Mouse (Mus musculus) heart, adult 10 weeks (tissue): ENCODE measurements around the gene Cacfd1. TPM values are rescaled to one million over a fixed set of nuclear protein-coding genes. Genes with fewer than 3 reads are reported as not detected.

Experiments used
- polyA plus RNA-seq: library from polyadenylated mRNA; stranded (reverse); fragments of 350-450 nt; fragmentation: Illumina TruSeq; extraction: RNeasy Lipid Tissue Mini Kit (QIAGEN cat#74804); gene quantifications from one replicate; pipeline ENCODE4 v1.2.3, GENCODE M21; 2014; ENCODE audit warnings: low read depth, low replicate concordance

Gene Cacfd1
- polyA plus RNA-seq = 43.6 TPM

DNA sequence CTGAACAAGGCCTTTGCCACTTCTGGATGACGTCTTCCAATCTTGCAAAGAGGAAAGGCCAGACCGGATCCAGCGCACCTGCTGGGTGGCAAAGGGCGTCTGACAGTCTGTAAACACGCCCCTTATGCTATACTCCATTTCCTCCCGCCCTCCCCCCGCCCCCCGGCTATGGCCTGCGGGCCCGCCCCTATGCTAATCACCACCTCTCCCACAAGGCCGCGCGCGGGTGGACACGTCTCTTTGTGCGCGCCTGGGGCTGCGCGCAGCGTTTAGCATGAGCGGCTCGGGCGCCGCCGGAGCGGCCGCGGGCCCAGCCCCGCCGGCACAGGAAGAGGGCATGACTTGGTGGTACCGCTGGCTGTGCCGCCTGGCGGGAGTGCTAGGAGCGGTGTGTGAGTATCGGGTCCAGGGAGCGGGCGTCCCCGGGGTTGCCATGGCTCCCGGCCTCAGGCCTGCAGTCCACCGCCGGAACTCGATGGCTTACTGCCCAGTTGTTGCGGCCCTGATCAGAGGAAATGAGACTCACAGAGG, at the start of gene Cacfd1:
TSS of gene Cacfd1 (plus strand) at position 213 of the 531 bp plus-strand sequence.

DNA sequence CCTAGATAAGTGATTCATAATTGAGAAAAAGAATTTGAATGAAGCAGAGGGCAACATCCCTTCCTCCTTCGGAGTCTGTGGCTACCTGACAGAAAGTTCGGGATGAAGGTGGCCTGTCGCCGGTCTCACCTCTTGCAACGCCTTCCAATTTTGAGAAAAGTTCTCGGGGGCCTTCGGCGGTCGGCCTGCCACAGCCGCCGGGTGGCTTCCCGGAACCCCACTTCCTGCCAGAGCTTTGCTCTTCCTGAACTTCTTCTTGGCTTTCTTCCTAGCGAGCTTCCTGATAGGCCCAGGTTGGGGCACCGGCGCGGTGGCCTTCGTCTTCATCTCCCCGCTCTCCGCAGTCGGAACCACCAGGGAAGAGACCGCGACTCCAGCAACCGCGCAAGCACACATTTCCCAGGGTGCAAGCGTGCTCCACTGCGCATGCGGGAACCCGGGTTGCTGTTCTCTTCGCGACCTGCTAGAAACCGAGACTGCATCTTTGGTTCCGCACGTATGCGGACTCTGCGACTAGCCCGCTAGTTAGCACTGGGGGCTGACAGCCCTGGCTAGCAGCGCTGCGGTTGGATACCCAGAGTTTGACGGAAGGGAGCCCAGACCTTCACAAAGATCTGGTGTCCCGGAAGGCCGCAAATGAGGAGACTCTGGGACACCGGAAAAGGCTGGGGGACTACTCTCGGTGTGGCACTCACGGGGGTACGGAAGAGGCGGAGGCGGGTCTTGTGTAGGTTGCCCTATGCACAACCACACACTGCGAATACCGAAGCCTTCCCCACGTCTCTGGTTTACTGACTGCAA, 45.6 kb upstream of the Cacfd1 start, which contains the start of gene Rexo4:
TSS of gene Rexo4 (minus strand) at position 464 of the 801 bp plus-strand sequence.

DNA sequence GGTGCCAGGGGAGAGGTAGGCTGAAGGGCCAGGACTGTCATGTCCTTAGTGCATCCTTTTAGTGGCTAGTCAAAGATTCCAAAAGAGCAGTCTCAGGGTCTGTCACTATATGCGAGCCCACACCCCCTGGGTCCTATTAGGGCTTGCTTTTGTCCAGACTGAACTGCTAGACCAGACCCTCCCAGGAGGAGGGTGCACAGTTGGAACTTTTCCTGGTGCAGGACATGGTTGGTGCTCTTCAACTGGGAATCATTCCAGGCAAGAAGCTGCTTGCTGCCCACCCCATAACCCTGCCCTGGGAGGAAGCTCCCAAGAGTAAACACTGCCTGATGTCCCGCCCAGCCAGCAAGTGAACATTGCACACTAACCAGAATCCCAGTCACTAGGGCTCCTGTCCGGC, 36.6 kb upstream of the Cacfd1 start, which contains the start of gene Adamts13:
TSS of gene Adamts13 (plus strand) at position 301 of the 400 bp plus-strand sequence.

DNA sequence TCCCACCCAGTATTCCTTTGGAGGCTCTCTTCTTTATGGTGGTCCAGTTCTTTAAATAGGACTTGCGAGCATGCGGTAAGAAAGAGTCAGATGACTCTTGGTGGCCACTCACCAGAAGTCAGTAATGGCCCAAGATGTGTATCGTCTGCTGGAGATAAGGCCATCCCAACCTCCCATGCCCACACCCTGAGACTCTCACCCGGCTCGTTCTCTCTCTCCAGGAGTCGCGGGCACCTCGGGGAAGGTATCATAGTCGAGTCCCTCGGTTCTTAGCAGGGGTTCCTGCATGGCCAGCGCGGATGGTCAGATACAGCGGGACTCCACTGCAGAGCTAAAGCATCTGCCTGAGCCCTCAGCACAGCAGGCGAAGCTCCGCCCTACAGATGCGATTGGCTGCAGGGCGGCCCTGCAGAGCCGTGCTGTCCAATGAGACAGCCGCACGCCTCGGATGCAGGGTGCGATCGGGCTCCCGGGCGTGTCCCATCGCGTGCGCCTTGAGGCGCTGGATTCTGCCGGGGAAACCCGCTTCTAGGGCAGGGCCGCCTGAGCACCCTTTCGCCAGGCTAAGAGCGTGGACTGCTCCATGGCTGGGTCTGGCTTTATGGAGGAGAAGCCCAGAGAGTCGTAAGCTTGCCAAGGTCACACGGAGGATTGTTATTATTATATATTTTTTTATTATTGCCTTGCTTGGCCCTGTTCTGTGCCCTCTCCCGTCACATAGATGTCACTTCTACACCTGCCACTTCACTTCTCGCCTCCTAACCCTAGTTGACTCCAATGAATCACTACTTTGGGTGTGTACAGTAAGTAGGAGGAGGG, 18.1 kb downstream of the Cacfd1 start, which contains the start of gene Slc2a6:
TSS of gene Slc2a6 (minus strand) at position 381 of the 819 bp plus-strand sequence.

Other genes starting within 250 kb of the Cacfd1 start
- not detected for gene Abo, start 144.9 kb upstream of the Cacfd1 start, polyA plus RNA-seq
- 11.8 TPM for gene Surf6, start 107.0 kb upstream of the Cacfd1 start, polyA plus RNA-seq
- 28.6 TPM for gene Med22, start 99.2 kb upstream of the Cacfd1 start, polyA plus RNA-seq
- 813 TPM for gene Rpl7a, start 99.2 kb upstream of the Cacfd1 start, polyA plus RNA-seq
- 33.6 TPM for gene Surf2, start 93.6 kb upstream of the Cacfd1 start, polyA plus RNA-seq
- gene Surf1, start 93.4 kb upstream of the Cacfd1 start, polyA plus RNA-seq = 65.6 TPM
- 89.7 TPM for gene Surf4, start 76.0 kb upstream of the Cacfd1 start, polyA plus RNA-seq
- not detected for gene Stkld1, start 75.9 kb upstream of the Cacfd1 start, polyA plus RNA-seq
- 19.7 TPM for gene Rexo4, start 45.5 kb upstream of the Cacfd1 start, polyA plus RNA-seq
- 0.13 TPM for gene Adamts13, start 36.5 kb upstream of the Cacfd1 start, polyA plus RNA-seq
- 0.34 TPM for gene Slc2a6, start 18.1 kb downstream of the Cacfd1 start, polyA plus RNA-seq
- not detected for gene Mymk, start 62.3 kb downstream of the Cacfd1 start, polyA plus RNA-seq
- gene Adamtsl2, start 69.5 kb downstream of the Cacfd1 start, polyA plus RNA-seq = 19.6 TPM
- gene Fam163b, start 132.6 kb downstream of the Cacfd1 start, polyA plus RNA-seq = 0.47 TPM
- 2.9 TPM for gene Dbh, start 155.3 kb downstream of the Cacfd1 start, polyA plus RNA-seq
- gene Sardh, start 238.4 kb downstream of the Cacfd1 start, polyA plus RNA-seq = 9.4 TPM